Mouse (Mus musculus) heart, postnatal 14 days (tissue): Measurements from ENCODE around the gene Mrto4. TPM values are rescaled to one million over a fixed set of nuclear protein-coding genes. Genes with fewer than 3 reads are reported as not detected.
"Not testable (repeated sequence)": the region's sequence is repeated elsewhere in the genome, so short reads cannot be mapped to it uniquely, and the experiment has no call there.

ENCODE experiments used
- DNase-seq, 2 experiments: peaks; one replicate each; pipeline ENCODE4 v3.0.0; 2021 to 2022
- intact Hi-C: fragments of 180-260 bp; cut with DNase I; formaldehyde crosslinking; loops from one replicate; pipeline ENCODE4 v1.15.1; 2025
- long read RNA-seq, 2 experiments: library from polyadenylated mRNA; stranded (forward); transcript quantifications; one replicate each; pipeline ENCODE4 v2.0.0; 2021
- total RNA-seq, 2 experiments: library from RNA; stranded (reverse); gene quantifications; 2 replicates each; pipeline ENCODE4 v1.2.3; 2021

Mrto4 gene
- 10 to 100 TPM; 27.1 to 34.7 TPM for total RNA-seq
- long read RNA-seq, experiment 1, transcript Mrto4-202 (8 exons, 1,221 nt) = major isoform, 26 of 27 reads
- long read RNA-seq, experiment 1, partial matches to known transcripts = 1 of 27 reads
- long read RNA-seq, experiment 1, other reads (novel, unspliced or antisense) = 0 of 27 reads
- long read RNA-seq, experiment 2, transcript Mrto4-202 (8 exons, 1,221 nt) = major isoform, 16 of 19 reads
- long read RNA-seq, experiment 2, partial matches to known transcripts = 0 of 19 reads
- long read RNA-seq, experiment 2, other reads (novel, unspliced or antisense) = 3 of 19 reads

GRCm38 (mm10) chr4:139351931-139352711, at the start of gene Mrto4, which contains the start of the genes Emc1 and Ubr4:
Mrto4 (minus strand) TSS chr4:139352576.
Emc1 (plus strand) TSS chr4:139352587.
Ubr4 (plus strand) TSS chr4:139352609.
- intact Hi-C loops = loop anchor here (2.0 kb wide), 1 partner anchor 29 kb away; no protein-coding TSS in a partner anchor

GRCm38 (mm10) chr4:139400487-139400886, 48.1 kb upstream of the Mrto4 start:
- intact Hi-C loops = no loop called here
- DNase-seq = no peak

More at GRCm38 (mm10) chr4:139351931-139352711, at the start of gene Mrto4, which contains the start of the genes Emc1 and Ubr4:
- peak; percentile 81 to 85 for DNase-seq

- intact Hi-C loops = no loop called here
- no peak for DNase-seq
Measured at GRCm38 (mm10) chr4:139395431-139395830, 43.1 kb upstream of the Mrto4 start.

GRCm38 (mm10) chr4:139389557-139389956, 37.2 kb upstream of the Mrto4 start:
- intact Hi-C loops = no loop called here
- DNase-seq = no peak

- intact Hi-C loops = no loop called here
Measured at GRCm38 (mm10) chr4:139386869-139387319, 34.5 kb upstream of the Mrto4 start.

GRCm38 (mm10) chr4:139385841-139386240, 33.5 kb upstream of the Mrto4 start:
- DNase-seq, intact Hi-C loops: not testable (repeated sequence)

More at GRCm38 (mm10) chr4:139386869-139387319, 34.5 kb upstream of the Mrto4 start:
- peak in 1 of 2 experiments; percentile 18 for DNase-seq

- intact Hi-C loops = no loop called here
- DNase-seq = no peak
Measured at GRCm38 (mm10) chr4:139382231-139382630, 29.9 kb upstream of the Mrto4 start.

- intact Hi-C loops = loop anchor here (2.0 kb wide), 1 partner anchor 29 kb away; the partner anchor contains the start of genes Emc1, Mrto4 and Ubr4
Measured at GRCm38 (mm10) chr4:139381452-139381845, 29.1 kb upstream of the Mrto4 start.

GRCm38 (mm10) chr4:139380775-139381451, 28.5 kb upstream of the Mrto4 start:
- intact Hi-C loops = loop anchor here (2.0 kb wide), 1 partner anchor 28 kb away; the partner anchor contains the start of genes Emc1, Mrto4 and Ubr4
- no peak for DNase-seq

More at GRCm38 (mm10) chr4:139381452-139381845, 29.1 kb upstream of the Mrto4 start:
- no peak for DNase-seq

- intact Hi-C loops = loop anchor here (2.0 kb wide), 1 partner anchor 27 kb away; the partner anchor contains the start of genes Emc1, Mrto4 and Ubr4
- peak; percentile 100 for DNase-seq
Measured at GRCm38 (mm10) chr4:139380207-139380748, 27.9 kb upstream of the Mrto4 start.

GRCm38 (mm10) chr4:139379719-139380118, 27.3 kb upstream of the Mrto4 start:
- intact Hi-C loops = loop anchor here (2.0 kb wide), 1 partner anchor 27 kb away; the partner anchor contains the start of genes Emc1, Mrto4 and Ubr4
- DNase-seq = no peak

- no peak for DNase-seq
- intact Hi-C loops = no loop called here
Measured at GRCm38 (mm10) chr4:139373531-139373930, 21.2 kb upstream of the Mrto4 start.

GRCm38 (mm10) chr4:139373130-139373529, 20.8 kb upstream of the Mrto4 start:
- intact Hi-C loops = no loop called here
- DNase-seq = no peak

- intact Hi-C loops = no loop called here
Measured at GRCm38 (mm10) chr4:139368038-139368437, 15.7 kb upstream of the Mrto4 start.

GRCm38 (mm10) chr4:139367336-139367735, 15.0 kb upstream of the Mrto4 start:
- DNase-seq = no peak
- intact Hi-C loops = no loop called here

More at GRCm38 (mm10) chr4:139368038-139368437, 15.7 kb upstream of the Mrto4 start:
- DNase-seq = no peak

GRCm38 (mm10) chr4:139360761-139361548, 8.6 kb upstream of the Mrto4 start:
- intact Hi-C loops = no loop called here
- DNase-seq = no peak

- DNase-seq = no peak
- intact Hi-C loops = no loop called here
Measured at GRCm38 (mm10) chr4:139357211-139357610, 4.8 kb upstream of the Mrto4 start.

GRCm38 (mm10) chr4:139352832-139353231, 456 bp upstream of the Mrto4 start:
- intact Hi-C loops = loop anchor here (2.0 kb wide), 1 partner anchor 28 kb away; no protein-coding TSS in a partner anchor
- DNase-seq = no peak
